Mouse (Mus musculus) olfactory bulb, adult 2 months (tissue): Measurements from ENCODE around the gene Pdgfb.

ENCODE experiments used
- CTCF ChIP-seq: fragments of 200-500 bp; IDR thresholded peaks from 2 replicates; pipeline ENCODE4 v1.5.1; 2012; ENCODE audit warnings: low read depth, mild to moderate bottlenecking, low read length, moderate library complexity; ENCODE audit not compliant: insufficient read depth
- POLR2A ChIP-seq: fragments of 200-500 bp; IDR thresholded peaks from 2 replicates; pipeline ENCODE4 v1.6.1; 2012; ENCODE audit warnings: mild to moderate bottlenecking, low read depth, low read length, moderate library complexity; ENCODE audit not compliant: insufficient read depth

GRCm38 (mm10) chr15:80031133-80031532, 16.4 kb upstream of the Pdgfb start:
- TF ChIP-seq CTCF (no peak), POLR2A (no peak)
